Mouse (Mus musculus): ENCODE data around the gene Fkbp3.
"Not testable (repeated sequence)": the region's sequence is repeated elsewhere in the genome, so short reads cannot be mapped to it uniquely, and the experiment has no call there.

Gene Fkbp3

DNA sequence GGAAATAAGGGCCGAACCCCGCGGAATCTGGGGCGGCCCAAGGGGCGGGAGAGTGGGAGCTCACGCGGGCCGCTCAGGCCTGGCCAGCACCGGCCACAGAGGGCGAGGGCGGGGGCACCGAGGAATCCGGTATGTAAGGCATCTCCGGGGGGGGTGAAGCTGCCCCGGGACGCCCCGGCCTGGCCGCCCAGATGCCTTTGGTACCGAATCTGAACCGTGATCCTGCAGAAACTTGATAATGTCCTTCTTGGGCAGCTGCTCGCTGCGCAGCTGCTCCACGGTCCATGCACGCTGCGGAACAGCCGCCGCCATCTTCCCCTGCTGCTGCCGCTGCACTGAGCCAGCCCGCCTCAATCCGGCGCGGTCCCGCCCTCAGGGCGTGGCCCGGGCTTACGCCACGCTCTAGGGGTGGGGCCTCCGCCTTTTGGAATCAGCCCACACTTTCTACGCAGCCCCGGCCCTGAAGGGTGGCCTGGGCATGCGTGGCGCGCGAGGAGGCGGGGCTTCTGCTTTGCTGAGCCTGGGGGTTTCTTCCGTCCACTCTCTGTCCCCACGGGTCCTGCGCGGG lies at the start of gene Fkbp3:
Gene Fkbp3, minus strand, starts transcription at position 397 of the 568 bp plus-strand sequence.
- in situ Hi-C loops (cut with MboI; ENCODE audit: low sequenced_read_pairs): no loop called here

DNA sequence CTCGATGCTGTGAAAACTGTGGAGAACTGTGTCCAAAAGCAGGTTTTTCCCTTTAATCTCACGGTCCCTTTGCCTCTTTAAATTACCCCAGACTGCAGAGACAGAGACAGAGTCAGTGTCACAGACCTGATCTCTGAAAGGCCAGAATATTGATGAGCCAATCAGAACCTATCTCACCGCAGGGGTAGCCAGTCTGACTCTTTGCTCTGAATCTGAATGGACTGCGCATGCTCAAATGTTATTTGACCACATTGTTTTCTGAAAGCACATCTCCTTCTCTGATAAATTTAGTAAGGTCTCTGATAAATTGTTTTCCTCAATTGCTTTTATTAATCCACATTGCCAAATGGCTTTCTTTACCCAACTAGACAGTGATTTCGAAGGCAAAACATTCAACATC lies 45.6 kb upstream of the Fkbp3 start:
- in situ Hi-C loops (cut with MboI; ENCODE audit: low sequenced_read_pairs): no loop called here

DNA sequence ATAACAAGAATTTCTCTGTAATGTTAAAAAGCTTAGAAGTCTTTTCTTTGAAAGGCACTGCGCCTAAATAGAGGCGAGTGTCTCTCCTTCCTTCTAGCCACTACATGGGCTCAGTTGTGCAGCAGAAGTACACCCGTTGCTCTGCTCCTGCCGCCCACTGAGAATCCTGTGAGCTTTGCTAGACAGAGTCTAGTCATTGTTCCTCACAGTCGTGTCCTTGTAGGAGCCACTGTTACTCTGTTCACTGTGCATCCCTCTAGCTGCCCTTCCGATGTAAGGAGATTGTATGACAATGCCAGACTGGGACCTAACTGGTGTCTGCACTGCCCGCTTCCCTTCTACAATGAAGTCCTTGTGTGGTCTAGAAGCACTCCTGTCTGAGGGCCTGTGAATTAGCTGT lies 45.2 kb upstream of the Fkbp3 start:
- in situ Hi-C loops (cut with MboI; ENCODE audit: low sequenced_read_pairs): no loop called here

DNA sequence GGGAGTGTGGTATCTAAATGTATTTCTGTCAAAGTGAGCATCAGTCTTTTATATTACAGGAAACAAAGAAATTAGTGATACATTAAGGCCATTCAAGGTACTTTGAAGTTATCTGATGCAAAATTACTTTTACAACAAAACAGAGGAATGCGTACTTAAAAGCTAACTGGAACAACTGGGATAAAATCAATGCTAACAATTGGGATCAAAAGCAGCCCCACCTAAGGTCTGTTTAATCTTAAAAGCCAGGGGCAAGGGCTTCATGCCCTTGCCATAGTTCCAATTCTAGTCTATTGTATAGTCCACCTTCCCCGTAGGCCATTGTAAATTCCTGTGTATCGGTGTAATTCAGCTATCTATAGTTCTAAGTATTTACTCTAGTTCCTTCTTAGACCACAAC lies 41.2 kb upstream of the Fkbp3 start:
- in situ Hi-C loops (cut with MboI; ENCODE audit: low sequenced_read_pairs): not testable (repeated sequence)

DNA sequence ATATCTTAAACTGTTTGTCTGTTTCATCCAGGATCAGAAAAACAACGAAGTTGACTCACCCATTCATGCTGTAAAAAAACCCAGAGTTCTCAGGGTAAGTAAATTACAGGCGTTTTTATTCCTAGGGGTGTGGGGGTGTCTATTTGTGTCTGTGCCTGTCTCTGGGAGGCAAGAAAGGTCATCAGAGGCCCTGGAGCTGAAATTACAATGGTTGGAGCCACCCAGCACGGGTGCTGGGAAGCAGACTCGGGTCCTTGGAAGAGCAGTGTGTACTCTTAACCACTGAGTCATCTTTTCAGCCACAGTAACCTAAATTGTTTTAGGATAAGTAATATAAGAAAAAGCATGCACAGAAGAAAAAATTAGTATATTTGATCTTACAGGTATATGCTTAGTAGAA lies 40.1 kb upstream of the Fkbp3 start:
- in situ Hi-C loops (cut with MboI; ENCODE audit: low sequenced_read_pairs): no loop called here

DNA sequence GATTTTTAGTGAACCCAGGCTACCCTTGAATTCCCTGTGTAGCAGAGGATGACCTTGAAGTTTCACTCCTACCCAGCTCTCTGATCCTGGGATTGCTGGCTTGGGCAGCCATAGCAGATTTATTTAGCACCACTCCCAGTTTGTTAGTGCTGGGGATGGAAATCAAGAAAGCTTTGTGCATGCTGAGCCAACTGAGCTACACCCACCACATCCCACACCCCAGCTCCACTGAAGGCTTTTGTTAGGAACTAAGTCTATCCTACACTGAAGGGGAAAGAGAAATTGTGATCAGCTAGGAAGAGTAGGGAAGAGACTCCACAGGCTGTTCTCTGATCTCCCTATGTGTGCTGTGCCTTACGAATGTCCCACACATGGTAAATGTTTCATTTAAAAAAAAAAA lies 39.0 kb upstream of the Fkbp3 start:
- in situ Hi-C loops (cut with MboI; ENCODE audit: low sequenced_read_pairs): no loop called here

DNA sequence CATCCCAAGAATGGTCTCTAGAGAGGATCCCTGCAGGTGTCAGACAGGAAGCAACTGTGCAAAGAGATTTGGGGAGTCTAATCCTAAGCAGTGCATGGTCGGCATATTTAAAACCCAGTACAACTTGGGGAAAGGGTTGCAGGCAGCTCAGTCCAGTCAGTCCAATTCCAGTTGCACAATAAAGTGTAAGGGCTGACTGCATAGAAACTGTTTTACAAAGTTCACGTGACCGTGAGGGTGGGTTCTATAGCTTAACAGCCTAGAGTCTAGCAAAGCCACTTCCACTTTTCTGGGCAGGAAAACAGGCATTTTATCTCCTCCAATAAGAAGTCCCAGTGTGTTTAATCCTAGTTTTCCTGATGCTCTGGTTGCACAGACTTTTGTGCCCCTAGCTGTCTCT lies 37.7 kb upstream of the Fkbp3 start:
- in situ Hi-C loops (cut with MboI; ENCODE audit: low sequenced_read_pairs): no loop called here

DNA sequence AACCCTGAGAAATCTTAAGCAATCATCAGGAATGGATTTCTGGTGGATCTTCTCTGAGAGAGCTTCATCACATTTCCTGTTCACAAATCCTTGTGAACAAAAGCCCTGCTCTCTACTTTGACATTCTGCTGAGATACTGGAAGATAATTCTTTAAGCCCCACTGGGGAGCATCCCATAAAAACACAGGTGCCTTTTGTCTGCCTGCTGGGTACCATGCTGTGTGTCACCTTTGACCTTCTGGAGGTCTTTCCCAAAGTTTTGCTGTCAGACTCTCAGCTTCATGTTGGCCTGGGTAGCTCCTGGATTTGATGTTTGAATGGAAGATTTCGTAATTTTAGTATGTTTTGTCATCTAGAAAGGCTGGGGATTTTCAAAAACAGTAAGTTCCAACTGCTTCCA lies 34.9 kb upstream of the Fkbp3 start:
- in situ Hi-C loops (cut with MboI; ENCODE audit: low sequenced_read_pairs): no loop called here

DNA sequence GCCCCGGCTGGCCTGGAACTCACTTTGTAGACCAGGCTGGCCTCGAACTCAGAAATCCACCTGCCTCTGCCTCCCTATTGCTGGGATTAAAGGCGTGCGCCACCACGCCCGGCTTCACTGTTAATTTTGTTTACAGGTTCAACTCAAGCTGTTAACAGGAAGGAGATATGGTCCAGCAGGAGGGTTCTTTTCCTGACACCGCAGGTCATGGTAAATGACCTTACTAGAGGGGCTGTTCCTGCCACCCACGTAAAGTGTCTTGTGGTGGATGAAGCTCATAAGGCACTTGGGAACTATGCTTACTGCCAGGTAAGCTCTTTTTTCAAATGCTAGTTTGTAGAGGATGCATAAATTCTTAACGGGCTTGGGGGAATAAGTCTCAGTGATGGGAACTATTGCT lies 3.1 kb upstream of the Fkbp3 start:
- in situ Hi-C loops (cut with MboI; ENCODE audit: low sequenced_read_pairs): no loop called here

DNA sequence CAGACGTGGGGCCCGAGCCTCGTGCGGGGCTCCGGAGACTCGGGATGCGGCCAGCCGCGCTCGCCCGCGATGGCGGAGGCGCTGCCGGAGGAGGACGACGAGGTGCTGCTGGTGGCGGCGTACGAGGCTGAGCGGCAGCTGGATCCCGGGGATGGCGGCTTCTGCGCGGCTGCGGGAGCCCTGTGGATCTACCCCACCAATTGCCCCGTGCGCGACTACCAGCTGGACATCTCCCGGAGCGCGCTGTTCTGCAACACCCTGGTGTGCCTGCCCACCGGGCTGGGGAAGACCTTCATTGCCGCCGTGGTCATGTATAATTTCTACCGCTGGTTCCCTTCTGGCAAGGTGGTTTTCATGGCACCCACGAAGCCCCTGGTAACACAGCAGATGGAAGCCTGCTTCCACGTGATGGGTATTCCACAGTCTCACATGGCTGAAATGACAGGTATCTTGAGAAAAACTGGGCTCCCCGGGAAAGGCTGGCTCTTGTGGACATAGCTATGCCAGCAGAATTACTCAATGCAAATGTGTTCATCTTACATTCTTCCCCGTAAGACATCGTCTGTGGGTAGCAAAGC lies 2.0 kb upstream of the Fkbp3 start:
- in situ Hi-C loops (cut with MboI; ENCODE audit: low sequenced_read_pairs): no loop called here

DNA sequence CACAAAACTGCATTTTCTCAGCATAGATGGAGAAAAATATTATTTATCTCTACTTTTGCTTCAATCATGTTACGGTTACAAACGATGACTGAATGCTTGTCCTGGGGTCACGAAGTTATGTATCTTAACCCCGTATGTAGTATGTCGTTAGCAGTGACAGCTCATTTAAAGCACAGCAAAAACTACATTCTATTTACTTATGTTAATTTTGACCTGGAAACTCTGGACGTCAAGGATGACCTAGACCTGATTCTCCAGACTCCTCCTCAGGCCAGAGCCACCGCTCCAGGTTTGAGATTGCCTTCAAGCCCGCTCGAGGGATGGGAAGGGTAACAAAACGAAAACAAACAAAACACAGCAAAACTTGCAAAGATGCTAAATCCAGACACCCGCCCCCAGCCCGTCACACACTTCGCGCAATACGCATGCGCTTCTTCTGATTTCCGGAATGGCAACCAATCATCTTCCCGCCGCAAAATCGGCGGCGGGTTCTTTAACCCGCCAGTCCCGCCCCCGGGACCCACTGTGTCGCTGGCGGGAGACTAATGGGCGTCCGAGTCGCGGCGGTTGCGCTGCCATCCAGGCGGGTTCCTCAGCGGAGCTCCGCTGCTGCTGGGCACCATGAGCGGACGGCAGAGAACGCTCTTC lies 1.4 kb upstream of the Fkbp3 start, which contains the start of gene Fancm:
Gene Fancm, plus strand, starts transcription at position 519 of the 648 bp plus-strand sequence.
- in situ Hi-C loops (cut with MboI; ENCODE audit: low sequenced_read_pairs): no loop called here

DNA sequence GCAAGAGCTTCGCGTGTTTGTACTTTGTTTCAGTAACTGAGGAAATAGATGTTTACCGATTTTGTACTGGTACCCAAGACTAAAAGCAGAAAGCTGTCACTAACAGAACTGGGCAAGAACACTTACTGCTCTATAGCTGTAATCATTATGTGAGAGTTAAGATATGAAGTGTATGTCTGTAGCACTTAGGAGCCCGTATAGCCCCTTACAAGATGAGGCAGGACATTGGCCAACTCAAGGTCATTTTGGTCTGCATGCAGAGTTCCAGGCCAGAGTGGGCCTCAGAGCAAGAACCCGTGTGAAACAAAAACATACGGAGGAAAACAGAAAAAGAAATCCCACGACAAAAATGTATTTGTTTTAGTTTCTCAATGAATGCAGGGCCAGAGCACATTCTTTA lies 844 bp upstream of the Fkbp3 start:
- in situ Hi-C loops (cut with MboI; ENCODE audit: low sequenced_read_pairs): no loop called here

DNA sequence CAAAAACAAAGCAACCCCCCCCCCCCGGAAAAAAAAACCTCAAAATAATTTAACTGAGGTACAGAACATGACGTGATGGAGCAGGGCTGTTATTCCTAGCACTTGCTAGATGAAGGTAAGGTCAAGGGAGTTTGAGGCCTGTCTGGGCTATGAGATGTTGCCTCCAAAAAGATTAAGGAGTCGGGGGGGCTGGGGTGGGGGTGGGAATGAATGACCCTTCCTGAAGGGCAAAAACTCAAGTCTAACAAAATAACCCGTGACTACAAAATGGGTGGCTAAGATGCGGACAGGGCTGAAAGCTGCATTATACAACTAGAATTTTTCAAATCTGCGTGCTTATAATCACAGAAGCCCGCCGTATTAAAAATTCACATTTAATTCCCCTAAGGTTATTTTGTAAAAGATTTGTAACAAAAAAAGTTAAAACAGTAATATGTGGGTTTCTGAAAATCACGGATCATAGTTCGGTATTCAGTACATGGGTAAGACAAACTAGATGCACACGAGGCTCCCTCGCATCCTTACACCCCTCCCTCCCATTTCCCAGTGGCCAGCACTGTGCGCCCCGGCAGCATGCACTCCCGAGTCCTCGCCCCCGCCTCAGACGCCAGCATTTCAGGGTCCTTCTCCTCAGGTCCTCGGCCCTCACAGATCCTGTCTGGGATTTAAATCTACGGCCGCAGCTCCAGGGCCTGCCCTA lies 746 bp downstream of the Fkbp3 start:
- in situ Hi-C loops (cut with MboI; ENCODE audit: low sequenced_read_pairs): no loop called here

DNA sequence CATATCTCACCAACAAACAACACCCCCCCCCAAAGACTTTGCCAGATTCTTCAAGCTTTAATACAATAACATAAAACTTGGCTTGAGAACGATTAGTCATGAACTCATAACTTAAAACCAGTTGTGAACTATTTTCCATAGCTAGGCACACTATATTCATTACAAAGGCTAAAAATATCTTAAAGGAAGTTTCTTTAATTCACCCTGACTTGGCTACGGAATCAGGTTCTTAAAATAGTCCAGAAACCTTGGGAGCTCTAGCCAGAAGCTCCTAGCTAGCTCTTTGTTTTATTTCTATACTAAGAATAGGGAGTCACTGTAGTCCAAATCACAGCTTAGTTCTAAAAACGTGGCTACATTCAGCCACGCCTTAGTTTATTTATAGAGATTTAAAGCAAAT lies 5.4 kb downstream of the Fkbp3 start:
- in situ Hi-C loops (cut with MboI; ENCODE audit: low sequenced_read_pairs): no loop called here

DNA sequence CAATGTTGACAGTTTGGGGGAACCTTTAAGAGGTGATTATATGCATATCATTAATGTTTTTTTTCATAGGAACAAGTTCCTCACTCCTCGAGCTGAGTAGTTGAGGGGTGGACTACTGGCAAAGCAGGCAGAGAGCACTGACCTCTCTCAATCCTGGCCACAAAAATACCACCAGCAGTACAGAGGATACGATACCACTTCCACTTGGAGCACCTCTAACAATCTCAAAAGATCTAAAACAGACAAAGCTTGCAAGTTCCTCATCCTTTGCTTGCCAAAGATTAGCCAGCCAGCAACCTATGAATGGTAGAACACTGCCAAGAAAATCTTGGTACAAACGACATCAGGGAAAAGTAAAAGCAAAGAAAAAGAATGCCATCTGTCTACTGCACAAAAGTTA lies 7.6 kb downstream of the Fkbp3 start:
- in situ Hi-C loops (cut with MboI; ENCODE audit: low sequenced_read_pairs): no loop called here

DNA sequence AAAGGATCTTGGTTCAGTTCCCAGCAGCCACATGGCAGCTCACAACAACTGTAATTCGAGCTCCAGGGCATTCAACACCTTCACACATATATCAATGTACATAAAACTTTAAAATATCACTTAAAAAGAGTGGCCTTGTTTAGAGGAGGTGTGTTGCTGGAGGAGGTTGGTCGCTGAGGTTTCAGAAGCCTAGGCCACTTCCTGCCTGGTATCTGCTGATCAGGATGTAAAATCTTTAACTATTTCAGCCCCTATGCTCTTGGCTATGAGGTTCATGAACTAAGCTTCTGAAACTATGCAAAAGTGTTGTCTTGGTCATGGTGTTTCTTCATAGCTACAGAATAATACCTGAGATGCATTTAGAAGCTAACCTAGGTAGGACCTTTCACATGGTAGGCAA lies 8.6 kb downstream of the Fkbp3 start:
- in situ Hi-C loops (cut with MboI; ENCODE audit: low sequenced_read_pairs): no loop called here

DNA sequence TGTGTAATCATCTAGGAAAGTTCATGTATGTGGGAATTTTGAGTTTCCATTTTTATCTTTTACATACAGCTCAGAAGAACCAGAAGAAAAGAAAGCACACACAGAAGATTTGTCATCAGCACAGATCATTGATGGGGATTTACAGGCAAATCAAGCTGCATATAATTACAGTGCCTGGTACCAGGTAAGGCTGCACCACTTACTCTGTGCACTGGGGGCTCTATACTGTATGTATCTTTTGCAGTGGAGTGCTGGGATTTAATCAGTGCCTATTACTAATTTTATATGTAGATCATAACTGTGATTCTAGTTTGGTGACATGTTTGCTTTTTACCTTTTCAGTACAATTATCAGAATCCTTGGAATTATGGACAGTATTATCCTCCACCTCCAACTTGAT lies 12.7 kb downstream of the Fkbp3 start:
- in situ Hi-C loops (cut with MboI; ENCODE audit: low sequenced_read_pairs): no loop called here

DNA sequence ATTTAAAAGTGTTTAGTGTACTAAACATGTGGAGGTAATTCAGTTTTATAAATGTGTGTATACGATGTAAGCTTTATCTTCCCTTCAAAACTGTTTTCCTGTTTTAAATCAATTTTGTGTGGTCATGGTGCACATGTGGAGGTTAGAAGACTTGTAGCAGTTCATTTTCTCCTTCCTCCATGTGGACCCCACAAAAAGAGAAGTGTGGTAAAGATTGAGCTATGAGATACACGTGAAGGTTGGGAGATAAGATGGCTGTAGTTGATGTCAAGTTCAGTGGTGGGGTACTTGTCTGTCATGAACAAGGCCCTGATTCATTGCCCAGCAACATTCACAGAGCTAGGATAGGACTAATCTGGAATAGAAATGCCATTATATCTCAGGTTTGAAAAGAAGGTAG lies 15.6 kb downstream of the Fkbp3 start:
- in situ Hi-C loops (cut with MboI; ENCODE audit: low sequenced_read_pairs): loop anchor here (10.0 kb wide), 1 partner anchor 63 kb away; no protein-coding TSS in a partner anchor

DNA sequence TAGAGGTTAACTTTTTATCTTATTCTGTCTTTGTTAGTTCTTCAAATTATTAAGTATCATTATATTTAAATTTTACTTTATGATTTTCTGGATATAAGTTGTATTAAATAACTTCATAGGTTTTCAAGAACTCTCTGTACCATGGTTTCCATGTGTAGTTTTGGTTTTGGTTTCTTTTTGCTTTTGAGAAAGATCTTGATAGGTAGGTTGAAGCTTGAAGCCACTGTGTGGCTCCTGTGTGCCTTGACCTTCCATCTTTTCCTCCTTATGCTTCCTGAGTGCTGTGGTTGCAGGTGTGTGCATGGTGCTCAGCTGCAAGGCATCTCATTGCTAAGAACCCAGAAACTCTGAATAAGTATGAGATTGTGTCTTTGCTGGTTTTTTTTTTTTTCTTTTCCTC lies 25.0 kb downstream of the Fkbp3 start:
- in situ Hi-C loops (cut with MboI; ENCODE audit: low sequenced_read_pairs): no loop called here

DNA sequence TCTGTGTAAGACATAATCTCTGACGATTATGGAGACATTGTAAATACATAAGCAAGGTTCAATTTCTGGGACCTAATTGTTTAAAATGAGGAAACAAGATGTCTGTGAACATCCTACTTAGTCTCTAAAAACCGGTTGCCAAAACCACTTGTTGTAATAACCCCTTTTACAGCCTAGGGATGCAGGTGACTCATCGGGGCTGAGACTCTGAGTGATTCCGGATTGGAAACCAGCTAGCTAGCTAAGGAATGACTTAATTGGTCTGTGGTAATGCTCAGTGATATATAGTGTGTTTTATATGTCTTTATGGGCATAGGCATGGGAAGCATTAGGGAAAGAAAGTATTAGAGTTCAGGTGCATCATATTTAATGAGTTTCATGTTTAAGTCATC lies 36.3 kb downstream of the Fkbp3 start:
- in situ Hi-C loops (cut with MboI; ENCODE audit: low sequenced_read_pairs): no loop called here

DNA sequence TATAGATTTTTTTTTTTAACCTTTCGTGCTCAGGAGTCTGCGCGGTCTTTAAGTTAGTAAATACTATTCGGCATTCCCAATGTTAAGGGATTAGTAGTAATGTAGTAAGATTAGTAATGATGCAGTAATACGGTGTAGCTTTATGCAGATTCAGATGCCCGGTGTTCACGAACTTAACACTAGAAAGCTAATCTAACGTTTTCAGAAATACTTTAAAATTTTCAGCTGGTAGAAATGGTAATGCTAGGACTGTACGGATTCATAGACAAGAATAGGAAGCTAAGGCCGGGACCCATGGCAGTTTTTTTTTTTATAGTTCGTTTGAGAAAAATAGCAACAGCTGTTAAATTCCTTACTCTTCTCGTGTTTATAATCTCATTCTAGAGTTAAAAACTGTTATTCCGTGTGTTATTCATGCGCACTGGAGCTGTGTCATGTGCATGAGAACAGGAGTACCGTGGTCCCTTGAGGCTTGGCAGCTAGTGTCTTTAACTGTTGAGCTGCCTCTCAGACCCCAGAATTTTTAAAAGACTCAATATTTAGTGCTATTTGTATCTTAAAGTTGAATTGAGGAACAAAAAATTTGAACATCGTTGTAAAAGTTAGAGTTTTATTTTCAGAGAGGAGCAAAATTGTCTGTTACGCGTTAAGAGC lies 36.8 kb downstream of the Fkbp3 start:
- in situ Hi-C loops (cut with MboI; ENCODE audit: low sequenced_read_pairs): no loop called here

All from CH12F3 (cell line).